Mouse (Mus musculus): ENCODE measurements at regions not wholly inside any gene's neighbourhood (a gene's known extent, or its start where the extent isn't known, plus 50 kb on each side); places are given as distances from the start of the nearest gene placed in this dataset.

DNA sequence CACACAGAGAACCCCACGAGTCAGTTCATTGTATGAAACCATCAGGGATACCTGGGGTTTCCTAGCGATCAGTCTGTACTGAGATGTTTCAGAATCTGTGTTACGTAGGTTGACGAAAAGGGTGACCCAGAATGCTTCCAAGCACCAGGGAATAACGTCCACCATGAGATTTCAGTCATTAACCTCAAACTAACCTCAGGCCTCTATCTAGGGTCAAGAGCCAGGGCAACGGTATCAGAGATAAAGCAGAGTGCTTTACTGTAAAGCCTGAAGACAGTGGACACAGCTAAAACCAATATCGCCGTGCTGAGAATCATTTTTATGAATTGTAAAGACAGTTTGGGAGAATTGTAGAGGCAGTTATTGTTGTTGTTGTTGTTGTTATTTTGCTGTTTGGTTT lies 52.9 kb upstream of the Errfi1 start:
- DNase-seq (ENCODE audit: low spot score in 2 of 2): no peak

DNA sequence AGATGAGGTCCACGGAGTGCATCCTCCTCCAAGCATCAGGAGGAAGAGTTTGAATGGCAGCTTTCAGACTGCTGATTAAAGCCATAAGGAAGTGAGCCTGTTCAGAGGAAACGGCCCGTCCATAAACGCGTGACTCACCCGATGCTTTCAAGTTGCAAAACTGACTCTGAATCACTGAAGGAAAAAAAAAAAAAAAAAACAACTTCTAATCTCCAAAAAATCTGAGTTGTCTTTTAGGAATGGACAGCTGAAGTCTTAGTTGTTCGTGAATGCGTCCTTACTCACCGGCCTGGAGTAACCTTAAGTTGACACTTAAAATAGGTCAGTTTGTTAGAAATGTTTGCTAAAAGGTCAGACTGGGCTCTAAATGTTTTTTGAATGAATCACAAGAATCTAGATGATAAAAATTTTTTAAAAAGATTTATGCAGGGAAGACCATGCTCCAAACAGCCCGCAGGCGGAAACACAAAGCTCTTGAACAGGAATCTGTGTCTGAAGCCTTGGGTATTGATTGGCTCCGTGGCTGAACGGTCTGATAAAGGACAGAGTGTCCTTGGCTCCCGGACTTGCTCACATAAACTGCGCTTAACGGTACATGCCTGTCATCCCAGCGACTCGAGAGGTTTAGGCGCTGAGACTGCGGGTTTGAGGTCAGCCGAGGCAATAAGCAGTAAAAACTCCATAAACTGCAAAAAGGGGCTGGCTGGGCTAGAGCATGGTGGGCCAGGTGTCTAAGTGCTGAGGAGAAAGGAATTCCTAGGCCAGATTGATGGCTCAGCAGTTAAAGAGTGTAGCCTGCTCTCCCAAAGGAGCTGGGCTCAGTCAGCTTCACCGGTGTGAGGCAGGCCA lies 53.9 kb upstream of the Errfi1 start:
- DNase-seq (ENCODE audit: low spot score in 2 of 2): peak in 1 of 2 experiments; percentile 29

DNA sequence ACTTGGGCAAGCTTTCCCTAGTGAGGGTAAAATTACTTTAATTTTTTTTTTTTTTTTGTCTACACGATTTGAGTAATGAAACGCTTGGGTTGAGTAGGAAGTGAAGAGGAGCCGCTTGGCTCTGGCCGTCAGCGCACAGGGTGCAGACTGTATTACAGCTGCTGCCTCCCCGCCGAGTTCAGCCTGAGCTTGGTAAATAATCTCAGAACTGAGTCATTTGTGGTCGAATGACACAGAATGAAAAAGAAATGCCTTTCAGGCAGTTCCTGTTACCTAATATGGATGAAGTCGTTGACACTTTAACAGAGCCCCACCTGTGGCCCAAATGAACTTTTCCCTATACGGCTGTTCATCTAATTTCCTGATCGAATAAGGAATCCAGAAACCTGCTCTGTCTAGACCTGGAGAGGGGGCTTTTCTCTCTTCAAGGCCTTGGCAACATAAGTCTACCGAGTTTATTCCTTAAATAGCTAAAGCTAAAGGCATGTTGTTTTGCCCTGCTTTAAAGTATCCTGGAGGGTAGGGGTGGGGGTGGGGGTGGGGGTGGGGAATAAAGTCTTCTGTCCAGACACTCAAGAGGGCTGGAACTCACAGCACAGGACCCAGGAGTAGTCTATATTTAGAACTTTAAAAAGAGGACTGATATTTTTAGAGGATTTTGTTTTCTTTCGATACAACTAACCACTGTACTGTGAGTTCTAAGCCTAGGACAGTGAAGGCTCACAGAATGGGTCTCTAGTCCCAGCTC lies 54.8 kb upstream of the Errfi1 start:
- DNase-seq (ENCODE audit: low spot score in 2 of 2): no peak

DNA sequence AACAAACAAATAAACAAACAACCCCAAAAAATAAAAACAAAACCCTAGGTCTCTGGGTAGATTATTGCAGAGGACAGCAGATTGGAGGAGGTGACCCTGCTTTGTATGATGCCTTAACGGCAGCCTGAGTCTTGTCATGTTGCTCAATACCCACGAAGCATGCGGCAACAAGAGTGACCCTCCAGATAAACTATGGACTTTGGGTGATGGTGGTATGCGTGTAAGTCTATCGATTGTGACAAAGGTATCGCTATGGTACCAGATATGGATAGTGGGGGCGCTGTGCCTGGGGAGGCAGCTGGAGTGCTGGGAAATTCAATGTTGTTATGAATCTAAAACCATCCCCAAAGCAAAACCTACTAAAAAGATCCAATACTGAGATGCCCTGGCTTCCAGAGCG lies 55.4 kb upstream of the Errfi1 start:
- no peak for DNase-seq (ENCODE audit: low spot score in 2 of 2)

- DNase-seq (ENCODE audit: low spot score in 2 of 2): no peak
Observed at GRCm38 (mm10) chr4:150797057-150797456, 56.7 kb upstream of the Errfi1 start.

GRCm38 (mm10) chr4:150794878-150795277 lies 58.8 kb upstream of the Errfi1 start:
- no peak for DNase-seq (ENCODE audit: low spot score in 2 of 2)

- no peak for DNase-seq (ENCODE audit: low spot score in 2 of 2)
Observed at GRCm38 (mm10) chr4:150794257-150794794, 59.4 kb upstream of the Errfi1 start.

GRCm38 (mm10) chr4:150793146-150793545 lies 60.6 kb upstream of the Errfi1 start:
- no peak for DNase-seq (ENCODE audit: low spot score in 2 of 2)

DNA sequence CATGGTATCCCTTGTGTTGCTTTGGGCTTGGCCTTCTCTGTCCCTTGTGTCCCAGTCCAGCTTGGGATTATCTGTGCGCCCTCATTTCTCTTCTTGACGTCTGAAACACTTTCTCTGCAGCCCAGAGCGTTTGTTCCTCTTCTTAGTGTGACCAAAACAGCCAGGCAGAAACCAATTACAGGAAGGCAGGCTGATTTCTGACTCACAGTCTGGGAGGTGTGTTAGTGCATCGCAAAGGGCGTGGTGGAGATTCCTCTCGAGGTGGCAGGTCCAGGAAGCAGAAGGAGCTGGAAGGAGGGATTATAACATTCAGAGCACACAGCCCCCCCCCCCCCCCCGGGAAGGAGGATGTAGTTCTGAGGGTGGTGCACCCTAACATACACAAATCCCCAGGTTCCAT lies 64.6 kb upstream of the Errfi1 start:
- DNase-seq (ENCODE audit: low spot score in 2 of 2): no peak

GRCm38 (mm10) chr4:150787113-150787512 lies 66.6 kb upstream of the Errfi1 start:
- no peak for DNase-seq (ENCODE audit: low spot score in 2 of 2)

GRCm38 (mm10) chr4:150786651-150787050 lies 67.1 kb upstream of the Errfi1 start:
- no peak for DNase-seq (ENCODE audit: low spot score in 2 of 2)

DNA sequence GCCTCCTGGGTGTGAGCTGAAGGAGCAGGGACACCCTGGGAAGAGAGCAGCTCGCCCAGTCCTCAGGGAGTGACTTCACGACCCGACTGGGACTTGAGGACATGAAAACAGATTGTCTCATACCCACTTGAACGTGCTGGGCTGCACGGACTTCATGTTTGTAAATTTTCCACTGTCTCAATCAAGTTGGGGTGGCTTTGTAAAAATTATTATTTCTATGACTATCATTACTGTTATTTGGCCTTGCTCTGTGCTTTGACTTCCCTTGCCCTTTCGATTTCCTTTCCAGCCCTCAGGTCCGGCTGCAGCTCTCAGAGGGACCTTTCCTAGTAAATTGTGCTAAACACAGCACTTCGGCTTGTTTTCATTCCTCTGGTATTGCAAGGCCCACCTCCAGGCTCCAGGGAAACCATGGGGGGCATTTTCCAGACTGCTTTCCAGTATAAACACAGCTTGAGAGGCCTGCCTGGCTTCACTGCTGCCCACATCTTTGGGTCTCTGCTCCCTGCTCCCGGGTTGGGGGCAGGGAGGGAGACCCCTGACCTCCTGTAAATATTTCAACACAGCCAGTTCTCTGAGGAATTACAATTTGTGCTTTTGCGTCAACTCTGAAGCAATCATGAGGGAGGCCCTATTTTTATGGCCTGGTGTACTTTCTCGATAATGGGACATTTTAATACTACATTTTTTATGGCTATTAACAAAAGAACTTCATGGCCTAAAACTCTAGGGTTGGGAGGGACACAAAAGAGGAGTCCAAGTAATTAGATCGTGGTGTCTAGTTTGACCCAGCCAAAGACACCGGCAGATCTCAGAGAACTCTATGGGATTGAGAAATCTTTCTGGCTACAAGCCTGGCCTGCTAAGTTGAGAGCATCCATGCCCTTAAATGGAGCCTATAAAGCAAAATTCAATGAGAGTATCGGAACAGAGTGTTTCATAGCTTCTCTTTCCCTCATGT lies 68.9 kb upstream of the Errfi1 start:
- no peak for DNase-seq (ENCODE audit: low spot score in 2 of 2)

DNA sequence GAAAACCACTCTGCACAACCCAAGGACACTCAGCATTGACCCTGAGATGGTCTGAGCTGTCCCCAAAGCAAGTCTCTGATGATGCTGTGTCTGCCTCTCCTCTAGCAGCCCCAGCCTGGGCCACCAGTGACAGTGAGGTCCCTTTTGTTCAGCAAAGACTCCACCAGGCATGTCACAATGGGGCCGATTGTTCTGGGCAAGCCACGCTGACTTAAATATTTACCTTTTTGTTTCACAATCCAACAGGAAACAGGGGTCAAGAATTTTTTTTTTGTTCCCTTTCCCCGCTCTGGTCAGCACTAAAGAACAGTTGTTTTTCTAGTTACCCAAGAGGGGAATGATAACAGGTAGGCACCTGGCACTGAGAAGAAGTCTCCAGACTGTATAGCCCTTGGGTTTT lies 72.4 kb upstream of the Errfi1 start:
- DNase-seq (ENCODE audit: low spot score in 2 of 2): no peak

- no peak for DNase-seq (ENCODE audit: low spot score in 2 of 2)
Observed at GRCm38 (mm10) chr4:150779340-150779739, 74.4 kb upstream of the Errfi1 start.

GRCm38 (mm10) chr4:150778683-150779082 lies 75.0 kb upstream of the Errfi1 start:
- no peak for DNase-seq (ENCODE audit: low spot score in 2 of 2)

DNA sequence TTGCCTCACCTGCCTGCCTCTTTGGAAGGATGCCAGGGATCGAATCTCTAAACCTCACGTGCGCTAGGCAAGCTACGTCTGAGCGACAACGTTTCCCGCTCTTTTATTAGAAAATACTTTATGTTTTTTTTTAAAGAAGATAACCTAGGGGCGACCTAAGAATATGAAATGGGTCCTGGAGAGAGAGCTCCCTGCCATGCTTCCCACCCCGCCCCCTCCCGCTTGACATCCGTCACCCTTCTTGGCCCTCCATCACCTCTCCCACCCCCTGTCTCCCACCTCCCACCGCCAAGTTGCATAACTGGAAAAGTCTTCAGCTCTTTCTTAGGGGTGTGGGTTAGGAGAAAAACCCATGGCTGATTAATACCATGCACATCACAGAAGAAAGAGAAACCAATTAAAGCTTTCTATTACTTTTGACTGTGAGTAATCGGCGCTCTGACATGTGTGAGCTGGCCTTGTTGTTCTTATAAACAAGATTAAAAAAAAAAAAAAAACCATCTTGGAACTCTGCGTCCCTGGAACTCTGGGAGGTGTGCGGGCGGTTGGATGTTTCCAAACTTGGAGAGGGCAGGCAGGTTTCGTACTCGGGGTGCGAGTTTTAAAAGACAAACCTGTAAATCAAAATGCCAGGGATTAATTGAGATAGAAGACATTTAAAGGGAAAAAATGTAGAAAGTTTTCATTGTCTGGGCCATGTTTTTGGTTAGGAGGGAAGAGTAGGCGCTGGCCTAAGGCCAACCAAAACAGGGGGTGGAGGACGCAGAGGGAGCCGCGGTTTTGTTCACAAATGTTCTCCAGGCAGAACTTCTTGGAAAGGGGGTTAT lies 77.8 kb upstream of the Errfi1 start:
- DNase-seq (ENCODE audit: low spot score in 2 of 2): no peak

GRCm38 (mm10) chr4:150775281-150775680 lies 78.4 kb upstream of the Errfi1 start:
- DNase-seq (ENCODE audit: low spot score in 2 of 2): no peak

GRCm38 (mm10) chr4:150774289-150774914 lies 79.3 kb upstream of the Errfi1 start:
- DNase-seq (ENCODE audit: low spot score in 2 of 2): no peak

- no peak for DNase-seq (ENCODE audit: low spot score in 2 of 2)
Observed at GRCm38 (mm10) chr4:150771922-150772651, 81.6 kb upstream of the Errfi1 start.
